Mouse (Mus musculus) small intestine, adult 2 months (tissue): Measurements from ENCODE around the gene Lypd4.

Experiments
- CTCF ChIP-seq: fragments of 200-500 bp; IDR thresholded peaks from 2 replicates; pipeline ENCODE4 v1.5.1; 2012; ENCODE audit warnings: low read depth, mild to moderate bottlenecking, control low read depth, inconsistent platforms, low read length, moderate library complexity, mixed read lengths; ENCODE audit not compliant: insufficient replicate concordance, insufficient read length; ENCODE audit errors: extremely low read depth
- POLR2A ChIP-seq: fragments of 200-500 bp; IDR thresholded peaks from 2 replicates; pipeline ENCODE4 v1.6.1; 2012; ENCODE audit warnings: low read depth, mild to moderate bottlenecking, control low read depth, inconsistent platforms, low read length, moderate library complexity

DNA sequence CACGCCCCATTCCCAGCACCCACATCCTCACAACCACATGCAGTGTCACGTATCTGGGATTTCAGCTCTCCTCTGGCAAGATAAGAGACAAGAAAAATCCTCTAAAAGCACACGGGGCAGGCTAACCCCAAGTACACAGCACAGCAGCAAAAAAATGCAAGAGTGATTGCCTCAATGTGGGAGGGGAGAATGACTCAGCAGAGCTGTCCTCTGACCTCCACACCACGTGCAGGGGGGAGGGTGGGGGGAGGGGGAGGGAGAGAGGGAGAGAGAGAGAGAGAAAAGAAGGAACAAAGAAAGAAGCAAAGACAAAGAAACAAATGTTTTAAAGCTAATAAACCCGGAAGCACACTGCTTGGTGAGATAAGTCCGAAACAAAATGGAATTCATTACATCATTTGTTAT is 18.8 kb downstream of the Lypd4 start:
- TF ChIP-seq CTCF (no peak), POLR2A (no peak)
